Mouse (Mus musculus): ENCODE data around the gene Bptf. TPM values are rescaled to one million over a fixed set of nuclear protein-coding genes. Genes with fewer than 3 reads are reported as not detected.
"Not testable (repeated sequence)": the region's sequence is repeated elsewhere in the genome, so short reads cannot be mapped to it uniquely, and the experiment has no call there.

The Bptf gene
- total and polyA plus RNA-seq, 3 experiments: 22.1 to 43.6 (median 33.6) TPM

- no peak for DNase-seq
Measured at GRCm38 (mm10) chr11:107017339-107017886, 114.5 kb downstream of the Bptf start.

- no peak for DNase-seq
Measured at GRCm38 (mm10) chr11:107016893-107017292, 115.0 kb downstream of the Bptf start.

- not testable (repeated sequence) for DNase-seq
Measured at GRCm38 (mm10) chr11:107015535-107016187, 116.3 kb downstream of the Bptf start.

- peak; percentile 28 for DNase-seq
Measured at GRCm38 (mm10) chr11:107014597-107015309, 117.2 kb downstream of the Bptf start.

- no peak for DNase-seq
Measured at GRCm38 (mm10) chr11:107014020-107014585, 117.8 kb downstream of the Bptf start.

GRCm38 (mm10) chr11:107012324-107013017 is 119.5 kb downstream of the Bptf start:
- DNase-seq: peak; percentile 98

GRCm38 (mm10) chr11:107011669-107012323 is 120.1 kb downstream of the Bptf start:
- peak; percentile 23 for DNase-seq

- no peak for DNase-seq
Measured at GRCm38 (mm10) chr11:107011171-107011570, 120.8 kb downstream of the Bptf start.

GRCm38 (mm10) chr11:107010447-107010846 is 121.5 kb downstream of the Bptf start:
- no peak for DNase-seq

- peak; percentile 27 for DNase-seq
Measured at GRCm38 (mm10) chr11:107005538-107005937, 126.4 kb downstream of the Bptf start.

GRCm38 (mm10) chr11:107001760-107002675 is 129.9 kb downstream of the Bptf start:
- no peak for DNase-seq

GRCm38 (mm10) chr11:106999949-107000513 is 131.9 kb downstream of the Bptf start:
- DNase-seq: no peak

- peak; percentile 93 for DNase-seq
Measured at GRCm38 (mm10) chr11:106999151-106999948, 132.6 kb downstream of the Bptf start, which contains the start of gene Kpna2. Gene Kpna2, minus strand, starts transcription at chr11:106999541.

GRCm38 (mm10) chr11:106998651-106999150 is 133.2 kb downstream of the Bptf start:
- DNase-seq: no peak

GRCm38 (mm10) chr11:106997976-106998375 is 134.0 kb downstream of the Bptf start:
- no peak for DNase-seq

GRCm38 (mm10) chr11:106996492-106996891 is 135.4 kb downstream of the Bptf start:
- DNase-seq: not testable (repeated sequence)

GRCm38 (mm10) chr11:106994246-106995085 is 137.5 kb downstream of the Bptf start:
- no peak for DNase-seq

- DNase-seq: no peak
Measured at GRCm38 (mm10) chr11:106987384-106987783, 144.5 kb downstream of the Bptf start.

All from adrenal gland, adult 2 months (tissue).